Mouse (Mus musculus): ENCODE measurements at regions not wholly inside any gene's neighbourhood (a gene's known extent, or its start where the extent isn't known, plus 50 kb on each side); places are given as distances from the start of the nearest gene placed in this dataset.

GRCm38 (mm10) chr3:143340032-143340431 lies 458.2 kb upstream of the Pkn2 start:
- no peak for DNase-seq

DNA sequence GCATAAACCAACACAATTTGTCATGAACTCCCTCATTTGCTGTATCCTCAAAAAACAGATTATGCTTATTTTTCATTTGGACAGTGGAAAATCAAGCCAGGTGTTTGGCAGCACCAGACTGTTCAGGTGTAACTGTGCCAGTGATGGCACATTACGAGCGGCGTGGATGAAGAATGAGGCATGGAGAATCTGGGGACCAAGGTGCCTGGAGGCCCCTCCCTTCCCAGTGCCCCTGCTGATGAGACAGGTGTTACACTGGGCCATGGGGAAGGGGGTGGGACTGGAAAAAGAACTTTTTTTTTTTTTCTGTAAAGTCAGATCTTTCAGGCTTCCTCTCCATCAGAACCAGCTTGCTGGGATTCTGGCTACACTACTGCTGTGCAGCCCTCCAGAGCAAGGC lies 451.5 kb upstream of the Pkn2 start:
- no peak for DNase-seq

GRCm38 (mm10) chr3:143328521-143328920 lies 446.7 kb upstream of the Pkn2 start:
- no peak for DNase-seq

DNA sequence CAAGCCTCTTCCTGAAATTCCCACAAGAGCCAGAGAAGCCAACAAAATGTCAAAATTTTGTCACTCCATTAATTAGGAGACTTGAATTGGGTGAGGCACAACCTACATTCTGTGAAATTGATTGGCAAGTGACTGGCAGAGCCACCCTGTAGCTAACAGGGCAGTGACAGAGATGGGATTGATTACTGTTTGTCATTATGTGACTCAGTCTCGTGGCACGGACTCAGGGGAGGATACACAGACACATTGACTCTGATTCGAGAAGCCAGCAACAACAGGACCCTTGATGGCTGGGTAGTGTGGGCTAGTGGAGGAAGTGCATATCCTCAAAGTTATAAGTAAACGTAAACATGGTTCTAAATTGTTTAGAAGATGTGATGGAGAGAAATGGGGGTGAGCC lies 445.8 kb upstream of the Pkn2 start:
- DNase-seq, result no peak

DNA sequence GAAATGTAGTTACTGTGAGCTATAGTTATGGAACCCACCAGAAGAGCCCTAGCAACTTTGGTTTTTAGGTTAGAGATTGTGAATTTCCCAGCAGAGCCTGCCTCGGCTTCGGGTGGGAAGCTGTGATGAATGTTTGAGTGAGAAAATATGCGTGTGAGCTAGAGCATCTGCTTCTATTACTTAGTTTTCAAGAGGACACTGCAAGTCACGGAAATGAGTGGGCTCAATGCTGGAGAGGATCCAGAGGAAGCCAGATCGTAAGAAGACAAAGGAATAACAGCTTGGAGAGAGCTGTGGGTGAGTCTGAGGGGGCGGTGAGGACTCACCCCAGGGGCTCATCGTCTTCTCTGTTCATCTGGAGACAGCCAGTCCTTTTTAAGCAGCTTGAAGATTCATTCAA lies 434.7 kb upstream of the Pkn2 start:
- peak; percentile 94 for DNase-seq

- peak; percentile 30 for DNase-seq
Observed at GRCm38 (mm10) chr3:143291793-143292192, 410.0 kb upstream of the Pkn2 start.

GRCm38 (mm10) chr3:143264132-143264531 lies 382.3 kb upstream of the Pkn2 start:
- peak; percentile 70 for DNase-seq

GRCm38 (mm10) chr3:143252643-143253042 lies 370.8 kb upstream of the Pkn2 start:
- DNase-seq, result no peak

DNA sequence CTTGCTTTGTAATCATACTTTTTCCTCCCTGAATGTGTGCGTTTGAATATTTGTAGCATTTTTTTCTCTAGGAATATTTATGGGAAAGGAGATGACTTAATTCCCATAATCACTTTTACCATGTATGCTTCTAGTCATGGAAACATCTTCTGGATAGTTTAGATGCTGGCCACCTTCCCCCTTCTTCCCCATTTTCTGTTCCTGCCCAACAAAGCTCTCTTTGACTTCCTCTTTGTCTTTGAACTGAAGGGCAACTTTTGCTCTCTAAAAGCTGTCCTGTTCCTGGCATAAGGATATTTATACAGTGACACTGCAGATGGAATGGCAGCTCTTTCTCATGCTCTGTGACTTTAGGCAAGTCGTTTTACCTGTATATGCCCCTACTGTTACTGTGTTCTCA lies 370.2 kb upstream of the Pkn2 start:
- no peak for DNase-seq

GRCm38 (mm10) chr3:143242691-143243090 lies 360.9 kb upstream of the Pkn2 start:
- DNase-seq, result peak; percentile 24

DNA sequence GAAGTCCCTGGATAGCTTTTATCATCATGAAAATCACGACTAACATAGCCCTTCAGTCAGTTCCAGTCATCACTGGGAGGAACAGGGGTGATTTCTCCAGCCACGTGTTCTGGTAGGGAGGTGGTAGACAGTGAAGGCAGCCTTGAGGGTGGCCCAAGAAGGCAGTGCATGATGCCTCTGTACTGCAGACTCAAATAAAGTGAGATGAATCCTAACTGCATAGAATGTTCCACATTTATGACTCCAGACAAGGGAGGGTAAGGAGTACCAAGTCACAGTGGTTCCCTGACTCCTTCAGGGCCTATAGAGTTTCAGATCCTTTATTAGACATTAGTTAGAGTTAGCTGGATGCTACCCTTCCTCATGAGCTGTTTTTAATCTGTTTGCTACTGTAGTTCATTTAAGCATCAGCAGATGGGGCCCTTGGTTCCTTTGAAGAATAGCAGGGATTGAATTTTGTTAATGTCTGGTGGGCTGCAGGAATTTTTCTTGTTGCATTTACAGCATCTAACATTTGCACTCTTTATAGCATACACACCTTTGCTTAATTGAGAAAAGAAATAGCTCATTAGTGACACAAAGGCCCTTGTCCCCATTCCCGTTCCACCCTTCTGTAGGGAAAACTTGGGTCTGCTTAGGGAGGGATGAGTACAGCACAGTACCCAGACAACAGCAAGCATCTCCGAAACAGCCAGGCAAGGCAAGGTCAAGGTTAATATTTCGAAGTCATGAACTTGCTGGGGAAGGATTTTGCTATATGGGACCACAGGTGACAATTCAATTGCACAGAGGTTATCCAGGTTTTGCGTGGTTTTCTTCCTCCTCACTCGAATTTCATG lies 359.0 kb upstream of the Pkn2 start:
- peak; percentile 36 for DNase-seq

DNA sequence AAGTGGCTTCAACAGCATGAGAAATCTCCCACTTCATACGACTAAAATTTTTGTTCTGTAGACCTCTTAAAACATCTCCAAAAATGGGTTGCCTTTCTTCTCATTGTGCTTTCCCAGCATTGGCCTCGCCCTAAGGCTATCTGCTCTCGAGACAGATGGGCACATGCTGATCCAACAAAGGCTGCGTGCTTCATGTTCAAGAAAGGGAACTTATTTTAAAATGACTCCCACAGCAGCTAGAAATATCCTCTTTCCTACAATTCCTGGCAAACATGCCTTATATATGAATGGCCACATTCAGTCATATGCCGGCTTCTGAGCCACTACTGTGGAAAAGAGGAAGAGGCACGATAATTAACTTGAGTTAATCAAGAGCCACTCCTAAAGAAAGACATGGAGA lies 356.7 kb upstream of the Pkn2 start:
- DNase-seq, result peak; percentile 50

- no peak for DNase-seq
Observed at GRCm38 (mm10) chr3:143223999-143224729, 342.4 kb upstream of the Pkn2 start.

DNA sequence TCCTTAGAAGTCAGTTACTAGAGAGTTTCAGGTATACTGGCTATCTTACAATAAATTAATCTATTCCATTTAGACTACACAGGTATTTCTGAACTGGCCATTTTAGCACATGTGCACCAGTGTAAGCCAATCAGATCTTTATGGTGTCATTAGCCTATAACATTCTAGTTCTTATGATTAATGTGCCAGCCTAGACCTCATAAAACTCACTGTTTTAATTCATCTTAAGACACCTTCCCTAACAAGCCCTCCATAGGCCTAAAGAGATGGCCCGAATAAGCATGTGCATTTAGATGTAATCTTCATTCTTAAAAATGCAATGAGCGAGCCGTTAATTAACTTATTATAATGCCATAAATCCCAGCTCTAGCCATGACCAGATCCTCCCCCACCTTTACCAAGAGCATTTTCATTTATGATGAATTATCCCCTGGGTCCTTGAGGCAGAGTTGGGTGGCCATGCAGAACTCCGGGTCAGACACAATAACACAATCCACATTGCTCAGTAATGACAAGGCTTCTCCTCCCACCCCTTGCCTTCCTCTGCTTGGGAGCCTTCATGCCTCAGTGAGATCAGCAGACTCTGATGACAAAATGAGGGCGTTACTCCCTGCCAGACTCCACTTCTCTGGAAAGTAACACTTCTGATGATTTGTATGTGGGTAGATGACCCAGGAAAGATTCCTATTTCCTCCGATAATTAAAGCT lies 311.6 kb upstream of the Pkn2 start:
- no peak for DNase-seq

- no peak for DNase-seq
Observed at GRCm38 (mm10) chr3:143188931-143189330, 307.1 kb upstream of the Pkn2 start.

DNA sequence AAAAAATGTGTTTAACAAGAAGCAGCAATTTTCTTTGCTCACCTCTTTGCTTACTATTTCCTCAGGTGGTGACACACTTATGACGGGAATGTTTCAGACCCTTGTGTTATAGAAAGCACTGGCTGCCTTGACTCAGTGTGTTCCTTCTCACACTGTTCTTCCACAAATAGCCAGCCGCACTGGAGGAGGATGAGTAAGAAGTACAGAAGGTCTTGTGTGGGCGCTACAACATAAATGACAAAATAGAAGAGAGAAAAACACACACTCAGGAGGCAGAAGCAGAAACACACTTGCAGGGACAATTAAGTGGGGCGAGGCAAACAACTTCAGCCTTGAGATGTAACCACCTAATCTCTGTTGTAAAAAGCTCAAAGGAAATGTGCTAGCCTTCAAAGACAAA lies 292.2 kb upstream of the Pkn2 start:
- DNase-seq, result peak; percentile 82

- no peak for DNase-seq
Observed at GRCm38 (mm10) chr3:143162444-143162843, 280.6 kb upstream of the Pkn2 start.

DNA sequence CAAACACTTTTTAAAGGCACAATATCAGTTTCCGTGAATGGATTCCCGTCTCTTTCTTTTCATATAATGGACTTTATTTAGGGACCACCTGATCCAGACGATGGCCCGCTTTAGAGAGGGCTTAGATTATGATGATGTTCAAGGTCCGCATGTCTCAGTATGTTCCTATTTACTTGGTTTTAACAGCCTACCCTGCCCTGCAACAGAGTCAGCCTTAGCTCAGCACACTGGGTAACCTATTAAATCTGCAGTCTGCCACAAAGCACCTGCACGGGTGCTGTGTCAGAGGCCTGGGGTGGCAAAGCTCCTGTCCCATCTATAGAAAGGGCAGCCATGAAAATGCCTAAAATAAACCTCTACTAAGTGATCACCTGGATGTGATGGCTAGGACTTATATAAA lies 280.2 kb upstream of the Pkn2 start:
- DNase-seq, result no peak

DNA sequence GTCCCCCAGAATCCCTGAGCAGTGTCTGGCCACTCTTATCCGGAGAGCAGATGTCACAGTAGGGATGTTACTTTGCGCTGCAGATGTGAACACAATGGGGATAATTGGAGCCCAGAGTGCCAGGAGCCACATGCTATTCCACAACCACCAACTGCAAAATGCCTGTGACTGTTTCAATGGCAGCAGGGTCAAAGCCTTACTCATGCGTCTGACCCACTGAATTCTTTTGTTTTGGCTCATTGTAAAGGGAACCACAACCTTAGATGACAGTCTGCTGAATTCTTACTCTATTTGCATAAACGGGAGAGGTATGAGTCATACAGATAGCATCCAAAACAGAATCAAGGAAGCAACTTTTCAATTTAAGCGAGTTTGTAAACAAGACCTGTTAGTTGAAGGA lies 276.8 kb upstream of the Pkn2 start:
- no peak for DNase-seq

- DNase-seq, result no peak
Observed at GRCm38 (mm10) chr3:143156733-143157524, 275.1 kb upstream of the Pkn2 start.

DNA sequence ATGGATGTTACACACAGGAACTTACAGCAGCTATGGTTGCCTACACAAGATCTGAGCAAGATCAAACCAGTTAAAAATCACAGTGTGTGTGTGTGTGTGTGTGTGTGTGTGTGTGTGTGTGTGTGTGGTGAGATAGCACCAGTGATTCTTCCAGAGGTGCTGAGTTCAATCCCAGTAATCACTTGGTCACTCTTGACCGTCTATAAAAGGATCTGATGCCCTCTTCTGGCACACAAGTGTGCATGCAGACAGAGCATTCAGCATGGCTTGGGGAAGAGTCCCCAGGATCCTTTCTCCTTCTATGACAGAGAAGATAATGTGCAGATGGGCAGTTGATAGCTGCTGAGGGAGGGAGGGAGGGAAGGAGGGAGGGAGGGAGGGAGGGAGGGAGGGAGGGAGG lies 274.4 kb upstream of the Pkn2 start:
- DNase-seq, result no peak

GRCm38 (mm10) chr3:143155556-143155955 lies 273.8 kb upstream of the Pkn2 start:
- no peak for DNase-seq

DNA sequence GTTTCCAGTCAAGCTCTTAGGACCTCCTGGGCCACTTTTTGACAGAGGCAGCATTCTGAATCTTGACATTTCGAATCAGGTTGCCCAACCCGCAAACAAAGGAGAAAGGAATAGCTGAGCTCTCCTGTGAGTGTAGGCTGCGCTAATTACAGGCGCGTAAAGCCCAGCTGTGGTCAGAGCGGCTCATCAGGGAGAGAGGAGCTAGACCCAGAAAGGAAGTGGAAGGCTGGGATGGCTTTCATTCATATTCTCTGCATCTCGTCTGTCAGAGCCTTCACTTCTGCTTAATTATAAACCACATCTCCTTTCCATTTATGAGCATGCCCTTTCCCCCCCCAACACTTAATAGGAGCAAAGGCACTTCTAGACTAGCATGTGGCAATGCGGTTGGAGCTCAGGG lies 265.7 kb upstream of the Pkn2 start:
- no peak for DNase-seq
